Mouse (Mus musculus) monocyte, adult 5-6 weeks (primary cell): ENCODE data around the gene Mrpl50. TPM values are rescaled to one million over a fixed set of nuclear protein-coding genes. Genes with fewer than 3 reads are reported as not detected.

ENCODE experiments used
- total RNA-seq: library from RNA; stranded (forward); fragments of 200-1000, 200-491, 200-594 nt; gene quantifications from 3 replicates; pipeline ENCODE4 v1.2.3, GENCODE M21; 2017

Mrpl50 gene
- total RNA-seq, 1 experiment from 2014 or later, result 14.9 TPM

Other genes with a start within 250 kb of the Mrpl50 start
- gene Acnat2, start 112.9 kb downstream of the Mrpl50 start, total RNA-seq, result not detected in 3 replicates
- not detected in 3 replicates for gene Acnat1, start 47.2 kb downstream of the Mrpl50 start, total RNA-seq
- not detected in 3 replicates for gene Baat, start 14.5 kb downstream of the Mrpl50 start, total RNA-seq
- gene Zfp189, start 83 bp upstream of the Mrpl50 start, total RNA-seq, result 0.75 to 5.6 TPM (median 3.2 TPM) in 3 replicates
- not detected in 3 replicates for gene Aldob, start 28.5 kb upstream of the Mrpl50 start, total RNA-seq
- not detected in 3 replicates for gene Tmem246, start 76.8 kb upstream of the Mrpl50 start, total RNA-seq
- 187 to 231 TPM (median 228 TPM) in 3 replicates for gene Rnf20, start 110.9 kb upstream of the Mrpl50 start, total RNA-seq
- gene Ppp3r2, start 160.9 kb upstream of the Mrpl50 start, total RNA-seq, result 0.29 to 0.32 TPM in 2 of 3 replicates, not detected in the other